Mouse (Mus musculus) inflammation-experienced regulatory T-cells, adult 6 months (primary cell): Measurements from ENCODE around the gene Ppp1r2. TPM values are rescaled to one million over a fixed set of nuclear protein-coding genes. Genes with fewer than 3 reads are reported as not detected.

Experiments
- ATAC-seq: one replicate; pipeline ENCODE4 v1.8.0; 2017
- polyA plus RNA-seq, 3 experiments: library from polyadenylated mRNA; unstranded; fragments of 100-300 nt; shearing (Covaris generic); gene quantifications; one replicate each; pipeline ENCODE4 v1.2.1; 2017

Gene Ppp1r2
- polyA plus RNA-seq, 3 experiments from 2014 or later, result 11.7 to 25.1 (median 13.1) TPM

GRCm38 (mm10) chr16:31233541-31234339 is 41.3 kb downstream of the Ppp1r2 start:
- peak; percentile 67 for ATAC-seq

- peak; percentile 4 for ATAC-seq
Measured at GRCm38 (mm10) chr16:31233167-31233498, 41.9 kb downstream of the Ppp1r2 start.

- ATAC-seq, result no peak
Measured at GRCm38 (mm10) chr16:31232491-31233166, 42.4 kb downstream of the Ppp1r2 start.

GRCm38 (mm10) chr16:31231591-31231990 is 43.5 kb downstream of the Ppp1r2 start:
- ATAC-seq, result no peak

GRCm38 (mm10) chr16:31227746-31228145 is 47.3 kb downstream of the Ppp1r2 start:
- ATAC-seq, result no peak

- no peak for ATAC-seq
Measured at GRCm38 (mm10) chr16:31215271-31215670, 59.8 kb downstream of the Ppp1r2 start.

- ATAC-seq, result no peak
Measured at GRCm38 (mm10) chr16:31213463-31213862, 61.6 kb downstream of the Ppp1r2 start.

GRCm38 (mm10) chr16:31211503-31211902 is 63.6 kb downstream of the Ppp1r2 start:
- no peak for ATAC-seq

GRCm38 (mm10) chr16:31210453-31210852 is 64.6 kb downstream of the Ppp1r2 start:
- no peak for ATAC-seq

- peak; percentile 90 for ATAC-seq
Measured at GRCm38 (mm10) chr16:31209911-31210310, 65.2 kb downstream of the Ppp1r2 start.

- ATAC-seq, result no peak
Measured at GRCm38 (mm10) chr16:31205726-31206125, 69.4 kb downstream of the Ppp1r2 start.

- no peak for ATAC-seq
Measured at GRCm38 (mm10) chr16:31205187-31205586, 69.9 kb downstream of the Ppp1r2 start.

- no peak for ATAC-seq
Measured at GRCm38 (mm10) chr16:31204216-31204615, 70.9 kb downstream of the Ppp1r2 start.

GRCm38 (mm10) chr16:31201704-31202103 is 73.4 kb downstream of the Ppp1r2 start:
- no peak for ATAC-seq

Other genes starting within 250 kb of the Ppp1r2 start
- gene Xxylt1, start 193.8 kb downstream of the Ppp1r2 start, polyA plus RNA-seq, result 10 to 100 TPM in 2 of 3 experiments, 1 to 10 TPM in 1; 5.3 to 17.0 (median 16.5) TPM
- gene Acap2, start 74.0 kb downstream of the Ppp1r2 start, polyA plus RNA-seq, result 10 to 100 TPM; 10.7 to 13.1 (median 11.1) TPM
- under 1 TPM in 1 of 3 experiments, not detected in 2; 0.27 TPM for gene Apod, start 39.5 kb upstream of the Ppp1r2 start, polyA plus RNA-seq
- 10 to 100 TPM; 19.1 to 22.4 (median 20.8) TPM for gene Bdh1, start 147.0 kb upstream of the Ppp1r2 start, polyA plus RNA-seq